Mouse (Mus musculus): ENCODE results near the gene Dok4.
A peak's percentile ranks its signal among the peaks of the same experiment; 100 is the strongest.

DNA sequence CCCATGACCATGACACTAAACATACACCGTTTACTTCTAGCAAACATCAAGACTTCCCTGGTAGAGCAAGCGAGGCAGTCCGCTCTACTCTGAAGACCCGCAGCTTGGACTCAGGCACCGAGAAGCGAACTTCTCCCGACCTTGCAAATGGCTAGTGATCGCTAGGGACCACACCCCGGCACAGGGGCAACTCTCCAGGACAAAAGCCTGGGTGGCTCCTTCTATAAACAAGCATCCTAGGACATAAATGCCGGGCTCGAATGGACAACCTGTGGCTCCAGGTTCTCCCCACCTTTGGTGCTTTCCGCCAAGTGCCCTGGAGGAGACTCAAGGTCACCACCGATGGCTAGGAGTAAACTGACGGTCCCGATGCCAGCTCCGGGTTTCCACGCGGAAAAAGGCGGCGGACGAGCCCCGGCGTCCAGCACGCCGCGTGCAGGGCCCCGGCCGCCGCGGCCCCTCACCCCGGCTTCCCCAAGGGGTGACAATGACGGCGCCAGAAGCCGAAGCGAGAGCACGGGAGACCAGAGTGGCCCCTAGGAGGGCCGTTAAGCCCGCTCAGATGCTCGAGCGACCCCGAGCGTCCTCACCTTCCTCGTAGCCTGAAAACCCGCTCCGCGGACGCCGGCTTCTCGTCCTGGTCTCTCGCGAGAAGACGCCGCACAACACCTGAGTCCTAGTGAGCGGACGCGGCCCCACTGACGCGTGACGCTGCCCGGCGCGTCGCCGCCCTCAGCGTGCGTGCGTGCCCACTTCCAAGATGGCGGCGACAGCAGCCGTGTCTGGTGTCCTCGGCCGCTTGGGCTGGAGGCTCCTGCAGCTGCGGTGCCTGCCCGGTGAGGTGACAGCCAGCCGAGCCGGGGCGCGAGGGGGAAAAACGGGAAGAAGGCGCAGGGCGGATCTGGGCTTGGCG lies 38.2 kb downstream of the Dok4 start, which contains the start of the genes Coq9 and Ciapin1:
- peak; percentile 78 for TF ChIP-seq POLR2A (IDR thresholded peaks at IDR 0.05; ENCODE audit: borderline replicate concordance, extremely low read depth, insufficient read depth, insufficient read length, poor library complexity, severe bottlenecking)
- no peak for TF ChIP-seq CTCF (IDR thresholded peaks at IDR 0.05; ENCODE audit: borderline replicate concordance, extremely low read depth, insufficient read depth, insufficient read length)

Measured in brain, embryonic 14.5 days (tissue).